Mouse (Mus musculus) adrenal gland, postnatal 36 days (tissue): ENCODE results near the gene Hist2h2ab. TPM values are rescaled to one million over a fixed set of nuclear protein-coding genes. Genes with fewer than 3 reads are reported as not detected.
"Not testable (repeated sequence)": the region's sequence is repeated elsewhere in the genome, so short reads cannot be mapped to it uniquely, and the experiment has no call there.

ENCODE experiments used
- DNase-seq, 2 experiments: peaks; one replicate each; pipeline ENCODE4 v3.0.0; 2021; ENCODE audit warnings: mixed read lengths in 1 of 2
- total RNA-seq, 2 experiments: library from RNA; stranded (reverse); gene quantifications; 2 replicates each; pipeline ENCODE4 v1.2.3; 2021

Hist2h2ab gene
- total RNA-seq, 2 experiments from 2014 or later = 7.1 to 8.0 TPM

GRCm38 (mm10) chr3:96198181-96198580 lies 21.5 kb upstream of the Hist2h2ab start:
- no peak for DNase-seq

- DNase-seq = not testable (repeated sequence)
Measured at GRCm38 (mm10) chr3:96198601-96199251, 20.9 kb upstream of the Hist2h2ab start.

- DNase-seq = no peak
Measured at GRCm38 (mm10) chr3:96199731-96200130, 19.9 kb upstream of the Hist2h2ab start.

GRCm38 (mm10) chr3:96207819-96208218 lies 11.8 kb upstream of the Hist2h2ab start:
- DNase-seq = no peak

DNA sequence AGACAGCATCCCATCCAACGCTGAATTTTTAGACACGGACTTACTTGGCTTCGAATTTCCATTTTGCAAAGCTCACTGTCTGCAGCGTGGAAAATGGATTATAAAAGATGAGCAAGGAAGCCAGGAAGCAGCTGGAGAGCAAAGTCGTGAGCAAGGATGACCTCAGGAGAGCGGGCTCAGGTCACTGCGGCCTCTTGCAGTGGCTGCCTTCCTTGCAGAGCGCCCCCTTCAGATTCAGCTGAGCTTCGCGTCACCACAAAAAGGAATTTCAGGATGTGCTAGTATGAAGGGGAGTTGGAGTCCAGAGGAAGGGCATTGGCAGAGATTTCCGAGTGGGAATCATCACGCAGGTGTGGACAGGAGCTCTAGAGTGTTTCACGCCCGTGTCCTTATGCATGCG lies 10.4 kb upstream of the Hist2h2ab start:
- peak; percentile 34 to 57 for DNase-seq

GRCm38 (mm10) chr3:96219191-96219641 lies 449 bp upstream of the Hist2h2ab start:
- DNase-seq = peak in 1 of 2 experiments; percentile 15

- not testable (repeated sequence) for DNase-seq
Measured at GRCm38 (mm10) chr3:96220131-96220764, 583 bp downstream of the Hist2h2ab start.

- peak; percentile 86 to 88 for DNase-seq
Measured at GRCm38 (mm10) chr3:96220765-96221639, 1.3 kb downstream of the Hist2h2ab start, which contains the start of the genes Hist2h2ac and Hist2h2be. Hist2h2ac (minus strand) TSS chr3:96220880. Hist2h2be (plus strand) TSS chr3:96221119.

GRCm38 (mm10) chr3:96221640-96222038 lies 2.0 kb downstream of the Hist2h2ab start:
- DNase-seq = peak; percentile 30 to 31

DNA sequence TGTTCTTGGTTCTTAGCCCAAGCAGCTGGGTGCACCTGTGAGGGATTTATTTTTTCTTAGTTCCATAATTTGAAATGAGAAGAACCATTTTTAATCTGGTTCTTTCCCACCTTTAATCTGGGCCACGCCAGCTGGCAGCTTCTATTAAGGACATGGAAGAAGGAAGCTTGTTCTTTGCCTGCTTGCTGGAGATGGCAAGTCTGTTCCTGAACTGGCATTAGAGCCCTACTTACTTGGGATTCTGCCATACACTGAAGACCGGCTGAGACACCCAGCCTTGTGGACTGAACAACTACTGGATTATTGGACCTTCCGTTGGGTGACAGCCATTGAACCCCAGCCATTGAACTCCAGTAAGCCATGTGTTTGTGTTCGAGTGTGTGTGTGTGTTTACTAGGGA lies 3.1 kb downstream of the Hist2h2ab start:
- DNase-seq = no peak

GRCm38 (mm10) chr3:96225421-96225820 lies 5.8 kb downstream of the Hist2h2ab start:
- DNase-seq = no peak

DNA sequence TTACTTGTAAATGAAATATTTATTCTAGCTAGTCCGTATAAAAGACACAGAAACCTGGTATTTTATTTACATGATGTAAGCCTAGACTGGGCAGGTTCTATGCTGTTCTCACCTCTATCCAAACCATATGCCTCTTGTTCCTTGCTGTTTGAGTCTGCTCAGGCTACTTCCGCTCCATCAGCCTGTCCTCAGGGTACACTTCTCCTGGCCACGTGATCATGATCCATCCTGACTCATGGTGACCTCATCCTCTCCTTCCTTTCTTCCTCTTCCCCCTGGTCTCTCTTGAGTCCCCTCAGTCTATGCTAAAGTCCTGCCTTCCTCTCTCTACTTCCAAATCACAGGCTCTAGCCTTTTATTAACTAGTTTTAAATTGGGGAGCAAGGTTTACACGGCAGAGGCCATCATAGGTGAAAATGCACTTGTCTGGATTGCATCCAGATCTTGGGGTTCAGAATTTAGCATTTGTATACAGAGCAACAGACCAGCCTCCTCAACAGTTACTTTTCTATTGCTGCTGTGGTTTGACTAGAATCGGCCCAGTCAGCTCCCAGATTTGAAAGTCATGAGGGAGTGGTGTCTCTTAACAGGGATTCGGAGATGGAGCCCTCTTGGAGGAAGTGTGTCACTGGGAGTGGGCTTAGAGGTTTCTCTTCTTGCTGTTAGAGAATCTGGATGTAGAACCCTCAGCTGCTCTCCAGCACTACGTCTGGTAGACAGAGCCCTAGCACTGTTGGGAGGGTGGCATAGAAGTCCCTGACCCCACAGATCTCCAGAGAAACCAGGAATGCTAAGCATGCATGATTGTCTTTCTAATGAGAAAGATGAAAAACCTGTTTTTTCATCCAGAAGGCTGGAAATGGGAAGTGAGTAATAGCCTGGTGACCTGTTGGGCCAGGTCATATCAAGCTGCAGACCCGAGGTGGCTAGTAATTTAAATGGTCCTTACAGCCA lies 7.3 kb downstream of the Hist2h2ab start:
- peak; percentile 44 to 56 for DNase-seq

DNA sequence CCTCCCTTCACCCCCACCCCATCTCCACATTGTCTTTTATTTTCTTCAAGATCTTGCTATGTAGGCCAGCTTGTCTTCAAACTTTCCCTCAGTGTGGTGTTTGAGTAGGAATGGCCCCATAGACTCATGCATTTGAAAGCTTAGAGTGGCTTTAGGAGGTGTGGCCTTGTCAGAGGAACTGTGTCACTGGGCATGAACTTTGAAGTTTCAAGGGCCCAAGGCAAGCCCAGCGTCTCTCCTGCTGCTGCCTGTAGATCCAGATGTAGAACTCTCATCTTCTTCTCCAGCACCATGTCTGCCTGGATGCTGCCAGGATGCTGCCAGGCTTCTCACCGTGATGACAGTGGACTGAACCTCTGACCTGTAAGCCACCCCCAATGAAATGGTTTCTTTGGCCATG lies 9.2 kb downstream of the Hist2h2ab start:
- DNase-seq = peak; percentile 48 to 51

GRCm38 (mm10) chr3:96230404-96230803 lies 10.7 kb downstream of the Hist2h2ab start:
- no peak for DNase-seq

GRCm38 (mm10) chr3:96230910-96231757 lies 11.5 kb downstream of the Hist2h2ab start:
- peak; percentile 40 to 46 for DNase-seq

DNA sequence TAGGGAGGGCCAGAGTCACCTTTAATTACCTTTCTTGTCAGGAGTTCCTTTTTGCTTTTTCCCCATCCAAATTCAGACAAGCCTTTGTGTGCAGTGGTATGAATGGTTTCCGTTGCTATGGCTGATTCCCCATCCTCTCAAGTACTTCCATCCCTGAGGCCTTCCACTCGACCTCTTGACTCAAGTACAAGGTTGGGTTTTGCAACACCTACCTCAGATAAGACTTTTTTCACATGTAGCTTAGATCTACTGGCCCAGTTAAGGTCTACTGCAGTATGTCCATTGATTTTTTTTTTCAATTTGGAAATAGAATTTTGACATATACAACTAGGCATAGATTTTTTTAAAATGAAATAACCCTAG lies 12.1 kb downstream of the Hist2h2ab start:
- no peak for DNase-seq

DNA sequence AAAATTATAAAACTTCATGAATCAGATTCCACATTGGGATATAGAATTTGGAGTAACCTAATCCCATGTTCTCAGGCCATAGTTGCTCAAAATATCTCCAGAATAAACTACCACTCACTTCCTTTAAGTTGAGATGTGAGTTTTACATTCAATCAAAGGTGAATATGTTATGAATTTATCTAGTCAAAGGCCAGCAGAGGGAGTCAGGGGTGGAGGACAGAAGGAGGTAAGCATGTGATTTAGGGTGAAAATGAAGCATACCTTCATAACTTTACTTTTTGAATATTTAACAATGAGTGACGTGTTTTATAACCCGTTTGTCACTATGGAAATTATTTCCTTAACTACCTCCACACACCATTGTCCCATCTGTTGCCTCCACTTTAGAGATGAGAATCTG lies 15.2 kb downstream of the Hist2h2ab start:
- no peak for DNase-seq

DNA sequence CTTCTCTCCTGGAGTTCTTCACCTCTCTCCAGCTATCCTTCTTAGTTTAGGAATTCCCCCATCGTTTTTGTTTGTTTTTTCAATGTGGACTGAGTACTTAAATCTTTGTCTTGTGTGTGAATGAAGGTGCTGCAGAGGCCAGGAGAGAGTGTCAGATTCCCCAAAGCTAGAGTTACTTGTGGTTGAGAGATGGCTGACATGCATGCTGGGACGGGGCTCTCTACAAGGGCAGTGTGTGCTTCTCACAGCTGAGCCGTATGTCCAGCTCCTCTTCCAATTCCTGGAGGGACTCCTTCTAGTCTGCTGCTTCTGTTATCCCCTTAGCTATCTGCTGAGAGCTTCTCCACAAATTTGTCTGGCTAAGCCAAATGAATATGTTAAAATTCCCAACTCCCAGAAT lies 16.2 kb downstream of the Hist2h2ab start:
- no peak for DNase-seq

DNA sequence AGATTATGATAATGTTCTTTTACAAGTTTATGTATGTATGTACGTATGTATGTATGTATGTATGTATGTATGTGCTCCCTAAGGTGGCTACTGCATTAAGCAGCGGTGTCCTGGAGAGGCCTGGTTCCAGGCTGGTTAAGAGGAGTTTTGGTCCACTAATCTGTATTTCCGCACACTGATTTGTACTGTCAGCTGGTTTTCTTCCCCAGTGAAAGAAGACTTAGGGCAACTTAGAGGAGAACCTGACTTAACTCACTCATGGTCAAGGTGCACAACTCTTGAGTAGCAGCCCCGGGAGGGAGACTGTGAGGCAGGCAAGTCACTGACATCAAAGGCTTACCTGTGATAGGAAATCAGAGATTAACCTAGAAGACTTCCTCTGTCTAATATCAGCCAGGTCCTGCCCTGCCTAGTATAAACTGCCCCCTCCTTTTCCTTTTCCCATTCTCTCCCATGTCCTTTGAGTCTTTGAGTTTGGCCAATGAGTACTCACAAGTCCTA lies 17.2 kb downstream of the Hist2h2ab start:
- DNase-seq = no peak

DNA sequence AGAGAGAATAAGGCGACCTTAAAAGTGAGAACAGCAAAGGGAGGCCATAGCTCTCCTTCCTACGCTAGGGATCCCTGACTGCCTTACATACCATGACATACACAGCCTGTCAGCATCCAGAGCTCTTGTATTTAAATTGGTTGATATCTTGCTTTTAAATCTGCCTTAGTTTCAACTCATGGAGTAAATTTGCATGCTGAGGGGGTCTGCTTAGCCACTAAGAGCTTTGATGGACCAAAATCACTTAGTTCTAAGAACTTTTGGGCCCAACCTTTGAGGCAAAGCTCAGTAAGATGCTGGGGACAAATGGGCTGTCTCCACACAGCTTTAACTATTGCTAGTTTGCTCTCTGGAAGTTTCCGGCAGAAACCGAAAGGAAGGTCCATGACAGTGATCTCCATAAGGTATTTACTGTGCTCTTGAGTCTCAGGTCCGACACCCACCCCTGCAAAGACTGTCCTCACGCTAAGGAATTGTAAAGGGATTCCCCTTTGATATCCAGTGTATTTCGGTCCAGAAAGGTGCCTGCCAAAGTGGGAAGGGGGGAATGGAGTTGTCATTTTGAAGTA lies 17.8 kb downstream of the Hist2h2ab start:
- DNase-seq = no peak
